In the genomic region with DNA sequence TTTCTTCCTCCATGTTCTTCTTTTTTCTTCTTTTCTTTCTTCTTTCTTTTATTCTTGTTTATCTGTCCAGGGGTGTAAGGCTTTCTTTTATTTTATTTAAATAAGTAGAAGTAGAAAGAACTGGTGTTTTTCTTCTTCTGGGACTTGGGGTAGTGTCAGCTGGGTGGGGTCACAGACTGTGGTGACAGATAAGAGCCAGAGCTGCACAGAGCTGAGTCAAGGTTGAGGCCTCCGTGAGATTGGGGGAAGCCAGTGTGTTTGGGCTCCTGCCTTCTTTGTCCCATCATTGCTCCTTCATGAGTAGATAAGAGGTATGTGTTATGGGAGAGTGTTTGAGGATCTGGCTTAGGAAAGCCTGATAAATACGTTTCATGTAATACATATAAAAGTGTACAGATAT, we compare ENCODE assay signal across 1 mouse cellular context.
A peak's percentile ranks its signal among the peaks of the same experiment; 100 is the strongest.
TF ChIP-seq lines count a peak whose summit lies in the region.

No protein-coding gene starts in this region.

TF ChIP-seq in MEL, 35 proteins besides CTCF, POLR2A, EP300 and RAD21:
- no peak for TF ChIP-seq KAT2A (conservative IDR thresholded peaks at IDR 0.05; ENCODE audit: low read depth, low read length)
- no peak for TF ChIP-seq E2F4 (IDR thresholded peaks at IDR 0.05; ENCODE audit: borderline replicate concordance, low read depth, low read length)
- TF ChIP-seq ZKSCAN1 (IDR thresholded peaks at IDR 0.05; ENCODE audit: low read depth, low read length): no peak
- 0 out of 2 replicates have a peak, but pooled peaks have one; percentile 26 for TF ChIP-seq HCFC1 (IDR thresholded peaks at IDR 0.05; ENCODE audit: low read depth, low read length)
- no peak for TF ChIP-seq UBTF (IDR thresholded peaks at IDR 0.05; ENCODE audit: borderline replicate concordance, insufficient read depth, low read depth, low read length)
- no peak for TF ChIP-seq ZNF384 (IDR thresholded peaks at IDR 0.05; ENCODE audit: low read depth, low read length)
- no peak for TF ChIP-seq CHD1 (IDR thresholded peaks at IDR 0.05; ENCODE audit: low read depth, low read length)
- 0 out of 2 replicates have a peak, but pooled peaks have one; percentile 61 for TF ChIP-seq GABPA (IDR thresholded peaks at IDR 0.05; ENCODE audit: low read depth, low read length)
- peak; percentile 51; the same call in 1 of the 2 replicates for TF ChIP-seq MXI1 (IDR thresholded peaks at IDR 0.05; ENCODE audit: low read depth, low read length)
- TF ChIP-seq SMC3 (IDR thresholded peaks at IDR 0.05; ENCODE audit: low read depth, low read length): no peak
- TF ChIP-seq JUND (IDR thresholded peaks at IDR 0.05; ENCODE audit: low read depth, low read length): peak; percentile 52; the same call in 1 of the 2 replicates
- no peak for TF ChIP-seq NELFE (IDR thresholded peaks at IDR 0.05; ENCODE audit: low read depth, low read length)
- TF ChIP-seq SIN3A (IDR thresholded peaks at IDR 0.05; ENCODE audit: low read length): peak; percentile 79
- peak; percentile 89 for TF ChIP-seq TCF12 (IDR thresholded peaks at IDR 0.05; ENCODE audit: low read depth, low read length)
- peak; percentile 86 for TF ChIP-seq TAL1 (IDR thresholded peaks at IDR 0.05; ENCODE audit: low read length)
- peak; percentile 83 for TF ChIP-seq ZMIZ1 (IDR thresholded peaks at IDR 0.05; ENCODE audit: low read depth, low read length)
- no peak for TF ChIP-seq USF2 (IDR thresholded peaks at IDR 0.05; ENCODE audit: borderline replicate concordance in 1 of 2, insufficient read depth in 1 of 2, low read depth in 1 of 2, low read length in 2 of 2)
- TF ChIP-seq MAFK (IDR thresholded peaks at IDR 0.05; ENCODE audit: borderline replicate concordance, low read depth, low read length): no peak; the same call in 1 of the 2 replicates
- peak; percentile 91 for TF ChIP-seq ETS1 (IDR thresholded peaks at IDR 0.05; ENCODE audit: low read depth, low read length)
- peak; percentile 81 for TF ChIP-seq RCOR1 (IDR thresholded peaks at IDR 0.05; ENCODE audit: low read depth, low read length)
- TF ChIP-seq NRF1 (IDR thresholded peaks at IDR 0.05; ENCODE audit: insufficient read depth, low read depth, low read length, poor library complexity, severe bottlenecking): no peak
- no peak for TF ChIP-seq POLR2AphosphoS2 (IDR thresholded peaks at IDR 0.05; ENCODE audit: low read length)
- no peak for TF ChIP-seq ZC3H11A (IDR thresholded peaks at IDR 0.05; ENCODE audit: low read depth, low read length)
- 0 out of 2 replicates have a peak, but pooled peaks have one; percentile 17 for TF ChIP-seq BHLHE40 (IDR thresholded peaks at IDR 0.05; ENCODE audit: borderline replicate concordance, low read depth, low read length)
- TF ChIP-seq POLR2AphosphoS5 (IDR thresholded peaks at IDR 0.05; ENCODE audit: borderline replicate concordance, low read depth, low read length): no peak
- TF ChIP-seq ELF1 (IDR thresholded peaks at IDR 0.05; ENCODE audit: low read depth, low read length): no peak
- TF ChIP-seq CHD2 (IDR thresholded peaks at IDR 0.05; ENCODE audit: low read length): 0 out of 2 replicates have a peak, but pooled peaks have one; percentile 9
- no peak for TF ChIP-seq MEF2A (IDR thresholded peaks at IDR 0.05; ENCODE audit: extremely low read depth, insufficient replicate concordance, low read depth, low read length, poor library complexity, severe bottlenecking)
- peak; percentile 64; the same call in 1 of the 2 replicates for TF ChIP-seq MYC (IDR thresholded peaks at IDR 0.05; ENCODE audit: low read depth, low read length)
- no peak for TF ChIP-seq USF1 (IDR thresholded peaks at IDR 0.05; ENCODE audit: low read depth, low read length)
- TF ChIP-seq MYB (IDR thresholded peaks at IDR 0.05; ENCODE audit: low read depth, low read length): no peak
- TF ChIP-seq MAX (IDR thresholded peaks at IDR 0.05; ENCODE audit: low read length): no peak
- TF ChIP-seq MAZ (IDR thresholded peaks at IDR 0.05; ENCODE audit: low read depth, low read length): peak; percentile 60; the same call in 1 of the 2 replicates
- TF ChIP-seq GATA1 (IDR thresholded peaks at IDR 0.05; ENCODE audit: low read depth, low read length): peak; percentile 93
- 0 out of 2 replicates have a peak, but pooled peaks have one; percentile 43 for TF ChIP-seq TBP (IDR thresholded peaks at IDR 0.05; ENCODE audit: low read depth, low read length)
